Mouse (Mus musculus): ENCODE data around the gene Lhfpl1. TPM values are rescaled to one million over a fixed set of nuclear protein-coding genes. Genes with fewer than 3 reads are reported as not detected.
"Not testable (repeated sequence)": the region's sequence is repeated elsewhere in the genome, so short reads cannot be mapped to it uniquely, and the experiment has no call there.

Lhfpl1 gene
- 0.27 and 0.37 TPM in 2 replicates for polyA plus RNA-seq (2016; fragmentation: Nextera tagmentation; extraction: Ambion mirVana)

- Histone ChIP-seq H3K27ac (no peak within 1 kb of the TSS), H3K9ac (no peak within 1 kb of the TSS), H3K27me3 (peaks cover 4% of the 10 kb centered on the region; the same call in 1 of the 2 replicates), H3K4me1 (no peaks in the 10 kb centered on the region), H3K9me3 (no peaks in the 10 kb centered on the region), H3K36me3 (replicated peaks) (no peaks in the 10 kb centered on the region), H3K4me2 (no peak within 1 kb of the TSS), H3K4me3 (replicated peaks) (no peak within 1 kb of the TSS)
- WGBS, result 39% methylated on average over 7 of the region's 7 CpGs
- no peak for ATAC-seq (ENCODE audit: low FRiP score)
These were observed at the start of gene Lhfpl1 for GRCm38 (mm10) chrX:145348377-145349203. Gene Lhfpl1, minus strand, starts transcription at chrX:145349089.

- Histone ChIP-seq H3K27me3 (no peaks in the 10 kb centered on the region), H3K9me3 (no peaks in the 10 kb centered on the region), H3K27ac (no peak overlapping the region), H3K4me2 (no peak overlapping the region), H3K9ac (no peak overlapping the region), H3K36me3 (replicated peaks) (no peaks in the 10 kb centered on the region), H3K4me1 (no peaks in the 10 kb centered on the region), H3K4me3 (replicated peaks) (no peak overlapping the region)
- no peak for ATAC-seq (ENCODE audit: low FRiP score)
- WGBS, result 71% methylated on average over 5 of the region's 5 CpGs
These were observed 22.9 kb upstream of the Lhfpl1 start for GRCm38 (mm10) chrX:145371839-145372238.

- Histone ChIP-seq H3K4me3 (replicated peaks) (no peak overlapping the region), H3K4me1 (no peaks in the 10 kb centered on the region), H3K9me3 (no peaks in the 10 kb centered on the region), H3K27me3 (no peaks in the 10 kb centered on the region), H3K4me2 (no peak overlapping the region), H3K36me3 (replicated peaks) (no peaks in the 10 kb centered on the region), H3K9ac (no peak overlapping the region), H3K27ac (no peak overlapping the region)
- ATAC-seq (ENCODE audit: low FRiP score), result no peak
- 89% methylated on average over 4 of the region's 4 CpGs for WGBS
These were observed 13.6 kb upstream of the Lhfpl1 start for GRCm38 (mm10) chrX:145362527-145362926.

GRCm38 (mm10) chrX:145342402-145342801, 6.5 kb downstream of the Lhfpl1 start:
- 89% methylated on average over 2 of the region's 2 CpGs for WGBS
- Histone ChIP-seq H3K27ac (no peak overlapping the region), H3K4me2 (no peak overlapping the region), H3K9me3 (no peaks in the 10 kb centered on the region), H3K27me3 (no peaks in the 10 kb centered on the region), H3K9ac (no peak overlapping the region), H3K4me3 (replicated peaks) (no peak overlapping the region), H3K36me3 (replicated peaks) (no peaks in the 10 kb centered on the region), H3K4me1 (no peaks in the 10 kb centered on the region)
- ATAC-seq (ENCODE audit: low FRiP score), result no peak

GRCm38 (mm10) chrX:145336141-145336540, 12.7 kb downstream of the Lhfpl1 start:
- Histone ChIP-seq H3K4me3 (replicated peaks) (no peak overlapping the region), H3K4me1 (no peaks in the 10 kb centered on the region), H3K36me3 (replicated peaks) (no peaks in the 10 kb centered on the region), H3K27me3 (0 out of 2 replicates have a peak, but pooled peaks cover 4% of the 10 kb centered on the region), H3K9me3 (no peaks in the 10 kb centered on the region), H3K9ac (no peak overlapping the region), H3K4me2 (no peak overlapping the region), H3K27ac (no peak overlapping the region)
- no peak for ATAC-seq (ENCODE audit: low FRiP score)
- WGBS, result 56% methylated on average over 1 of the region's 1 CpGs

GRCm38 (mm10) chrX:145308555-145308954, 40.3 kb downstream of the Lhfpl1 start:
- WGBS, result 80% methylated on average over 1 of the region's 1 CpGs
- H3K4me2 ChIP-seq, result no peak overlapping the region
- H3K27ac ChIP-seq, result no peak overlapping the region
- no peaks in the 10 kb centered on the region for H3K36me3 ChIP-seq (replicated peaks)
- no peaks in the 10 kb centered on the region for H3K9me3 ChIP-seq
- H3K27me3 ChIP-seq, result no peaks in the 10 kb centered on the region
- H3K4me1 ChIP-seq, result no peaks in the 10 kb centered on the region
- no peak for ATAC-seq (ENCODE audit: low FRiP score)
- no peak overlapping the region for H3K4me3 ChIP-seq (replicated peaks)
- H3K9ac ChIP-seq, result no peak overlapping the region

GRCm38 (mm10) chrX:145307174-145307573, 41.7 kb downstream of the Lhfpl1 start:
- 3% methylated on average over 2 of the region's 2 CpGs for WGBS
- no peak for ATAC-seq (ENCODE audit: low FRiP score)
- Histone ChIP-seq H3K27ac (no peak overlapping the region), H3K27me3 (no peaks in the 10 kb centered on the region), H3K9me3 (no peaks in the 10 kb centered on the region), H3K36me3 (replicated peaks) (no peaks in the 10 kb centered on the region), H3K9ac (no peak overlapping the region), H3K4me2 (no peak overlapping the region), H3K4me3 (replicated peaks) (no peak overlapping the region), H3K4me1 (no peaks in the 10 kb centered on the region)

GRCm38 (mm10) chrX:145300232-145300631, 48.7 kb downstream of the Lhfpl1 start:
- ATAC-seq (ENCODE audit: low FRiP score); H3K4me3 ChIP-seq (replicated peaks); H3K9ac ChIP-seq; H3K36me3 ChIP-seq (replicated peaks); H3K27ac ChIP-seq; H3K4me1 ChIP-seq; H3K27me3 ChIP-seq; H3K4me2 ChIP-seq; H3K9me3 ChIP-seq: not testable (repeated sequence)

- peaks cover 2% of the 10 kb centered on the region; the same call in 1 of the 2 replicates for H3K4me1 ChIP-seq
- WGBS, result 71% methylated on average over 3 of the region's 3 CpGs
- H3K27me3 ChIP-seq, result no peaks in the 10 kb centered on the region
- H3K4me3 ChIP-seq (replicated peaks), result no peak overlapping the region
- no peak for ATAC-seq (ENCODE audit: low FRiP score)
- no peak overlapping the region for H3K9ac ChIP-seq
- no peaks in the 10 kb centered on the region for H3K36me3 ChIP-seq (replicated peaks)
- no peak overlapping the region for H3K27ac ChIP-seq
- no peak overlapping the region for H3K4me2 ChIP-seq
- no peaks in the 10 kb centered on the region for H3K9me3 ChIP-seq
These were observed 76.7 kb downstream of the Lhfpl1 start for GRCm38 (mm10) chrX:145272209-145272608.

- 48% methylated on average over 4 of the region's 4 CpGs for WGBS
- Histone ChIP-seq H3K27me3 (no peaks in the 10 kb centered on the region), H3K36me3 (replicated peaks) (no peaks in the 10 kb centered on the region), H3K9ac (no peak overlapping the region), H3K27ac (no peak overlapping the region), H3K4me3 (replicated peaks) (no peak overlapping the region), H3K4me1 (peaks cover 2% of the 10 kb centered on the region; the same call in 1 of the 2 replicates), H3K9me3 (no peaks in the 10 kb centered on the region), H3K4me2 (no peak overlapping the region)
- peak; percentile 41; the same call in 1 of the 2 replicates for ATAC-seq (ENCODE audit: low FRiP score)
These were observed 77.1 kb downstream of the Lhfpl1 start for GRCm38 (mm10) chrX:145271768-145272167.

GRCm38 (mm10) chrX:145261803-145262202, 87.1 kb downstream of the Lhfpl1 start:
- Histone ChIP-seq H3K27me3 (no peaks in the 10 kb centered on the region), H3K4me3 (replicated peaks) (no peak overlapping the region), H3K4me1 (no peaks in the 10 kb centered on the region), H3K9me3 (no peaks in the 10 kb centered on the region), H3K36me3 (replicated peaks) (no peaks in the 10 kb centered on the region), H3K4me2 (no peak overlapping the region), H3K9ac (no peak overlapping the region), H3K27ac (no peak overlapping the region)
- WGBS, result 72% methylated on average over 5 of the region's 5 CpGs
- ATAC-seq (ENCODE audit: low FRiP score), result no peak
